Mouse (Mus musculus): ENCODE measurements at regions not wholly inside any gene's neighbourhood (a gene's known extent, or its start where the extent isn't known, plus 50 kb on each side); places are given as distances from the start of the nearest gene placed in this dataset.

GRCm38 (mm10) chr4:105948326-105948725, 158.7 kb downstream of the Gm12728 start:
- TF ChIP-seq POLR2A (IDR thresholded peaks at IDR 0.05; ENCODE audit: extremely low read depth, insufficient read depth, low read length) (no peak), CTCF (IDR thresholded peaks at IDR 0.05; ENCODE audit: low read depth, low read length) (no peak)
